Mouse (Mus musculus) hematopoietic stem cell, adult 5-6 weeks (primary cell): ENCODE measurements around the gene Fat2. TPM values are rescaled to one million over a fixed set of nuclear protein-coding genes. Genes with fewer than 3 reads are reported as not detected.

Experiments used
- ATAC-seq, 2 experiments: fragments of 125-278 bp in 1 of 2; replicated peaks in 1 of 2; 2 replicates each; pipeline ENCODE4 v1.8.0; 2016 to 2017; ENCODE audit warnings: inconsistent platforms in 2 of 2, mild to moderate bottlenecking in 2 of 2, moderate number of reproducible peaks in 2 of 2, low read depth in 1 of 2, moderate TSS enrichment in 1 of 2; ENCODE audit not compliant: low FRiP score in 2 of 2, poor library complexity in 2 of 2, severe bottlenecking in 2 of 2, insufficient read depth in 1 of 2, low TSS enrichment in 1 of 2
- total RNA-seq: library from RNA; stranded (forward); fragments of 172-1452, 232-1000 nt; gene quantifications from 2 replicates; pipeline ENCODE4 v1.2.3, GENCODE M21; 2017

Fat2 gene
- total RNA-seq, 1 experiment from 2014 or later = 0.15 TPM

- no peak for ATAC-seq
Measured at GRCm38 (mm10) chr11:55289851-55290391, 46.4 kb downstream of the Fat2 start.

GRCm38 (mm10) chr11:55274756-55275155, 61.6 kb downstream of the Fat2 start:
- ATAC-seq = no peak

- ATAC-seq = no peak
Measured at GRCm38 (mm10) chr11:55268580-55268979, 67.8 kb downstream of the Fat2 start.

GRCm38 (mm10) chr11:55265647-55266046, 70.7 kb downstream of the Fat2 start:
- ATAC-seq = no peak

GRCm38 (mm10) chr11:55264318-55264717, 72.0 kb downstream of the Fat2 start:
- no peak for ATAC-seq

GRCm38 (mm10) chr11:55262000-55262399, 74.4 kb downstream of the Fat2 start:
- no peak for ATAC-seq

- ATAC-seq = no peak
Measured at GRCm38 (mm10) chr11:55261105-55261504, 75.3 kb downstream of the Fat2 start.

- no peak for ATAC-seq
Measured at GRCm38 (mm10) chr11:55253391-55253790, 83.0 kb downstream of the Fat2 start.

GRCm38 (mm10) chr11:55250527-55250926, 85.8 kb downstream of the Fat2 start:
- 0 out of 4 replicates have a peak, but pooled peaks of 1 of the 2 experiments have one; percentile 49 for ATAC-seq

GRCm38 (mm10) chr11:55240556-55240955, 95.8 kb downstream of the Fat2 start:
- peak; percentile 76 to 84 for ATAC-seq

GRCm38 (mm10) chr11:55239496-55239895, 96.9 kb downstream of the Fat2 start:
- no peak for ATAC-seq

- no peak for ATAC-seq
Measured at GRCm38 (mm10) chr11:55236815-55237214, 99.5 kb downstream of the Fat2 start.

- no peak for ATAC-seq
Measured at GRCm38 (mm10) chr11:55234791-55235190, 101.6 kb downstream of the Fat2 start.

GRCm38 (mm10) chr11:55234288-55234687, 102.1 kb downstream of the Fat2 start:
- ATAC-seq = no peak

- peak in 1 of 2 experiments; percentile 23; a peak in 1 of 4 replicates for ATAC-seq
Measured at GRCm38 (mm10) chr11:55231034-55231433, 105.3 kb downstream of the Fat2 start.

- ATAC-seq = no peak
Measured at GRCm38 (mm10) chr11:55221306-55221705, 115.1 kb downstream of the Fat2 start.

- no peak for ATAC-seq
Measured at GRCm38 (mm10) chr11:55218473-55218872, 117.9 kb downstream of the Fat2 start.

GRCm38 (mm10) chr11:55217880-55218279, 118.5 kb downstream of the Fat2 start:
- ATAC-seq = no peak

- no peak for ATAC-seq
Measured at GRCm38 (mm10) chr11:55217418-55217817, 118.9 kb downstream of the Fat2 start.
